Mouse (Mus musculus) lung, embryonic 15.5 days (tissue): Measurements from ENCODE around the gene Trnp1. TPM values are rescaled to one million over a fixed set of nuclear protein-coding genes. Genes with fewer than 3 reads are reported as not detected.
"Not testable (repeated sequence)": the region's sequence is repeated elsewhere in the genome, so short reads cannot be mapped to it uniquely, and the experiment has no call there.

Experiments used
- ATAC-seq: fragments of 200-750 bp; cut with Nextera tagmentation; 2 replicates; pipeline ENCODE4 v1.8.0; 2017; ENCODE audit warnings: moderate number of reproducible peaks, borderline replicate concordance; ENCODE audit not compliant: low FRiP score, low TSS enrichment; ENCODE audit errors: extremely low read depth
- H3K27ac ChIP-seq: fragments of 300-500 bp; sonication (generic); 2 replicates; pipeline ENCODE4 v1.5.1; 2015; ENCODE audit warnings: moderate library complexity, mild to moderate bottlenecking, inconsistent platforms
- H3K27me3 ChIP-seq: fragments of 300-500 bp; sonication (generic); 2 replicates; pipeline ENCODE4 v1.6.1; 2015; ENCODE audit warnings: inconsistent platforms
- H3K36me3 ChIP-seq: fragments of 300-500 bp; sonication (generic); 2 replicates; pipeline ENCODE4 v1.6.1; 2015; ENCODE audit warnings: inconsistent platforms
- H3K4me1 ChIP-seq: fragments of 300-500 bp; sonication (generic); 2 replicates; pipeline ENCODE4 v1.6.1; 2015; ENCODE audit warnings: inconsistent platforms
- H3K4me2 ChIP-seq: fragments of 300-500 bp; sonication (generic); 2 replicates; pipeline ENCODE4 v1.6.1; 2015; ENCODE audit warnings: inconsistent platforms, mild to moderate bottlenecking, moderate library complexity
- H3K4me3 ChIP-seq: fragments of 300-500 bp; sonication (generic); 2 replicates; pipeline ENCODE4 v1.5.1; 2015; ENCODE audit warnings: mild to moderate bottlenecking, inconsistent platforms
- H3K9ac ChIP-seq: fragments of 300-500 bp; sonication (generic); 2 replicates; pipeline ENCODE4 v1.6.1; 2015; ENCODE audit warnings: inconsistent platforms
- H3K9me3 ChIP-seq: fragments of 300-500 bp; sonication (generic); 2 replicates; pipeline ENCODE4 v1.6.1; 2016; ENCODE audit warnings: inconsistent platforms
- WGBS: fragments of 180-500 bp; shearing (Covaris S2); methylation state at CpG from one replicate; pipeline ENCODE4 v1.1.7; 2015; 5-methylcytosine and 5-hydroxymethylcytosine counted together
- polyA plus RNA-seq: library from polyadenylated mRNA; unstranded; fragments of >200 nt; fragmentation: Nextera tagmentation; extraction: Ambion mirVana; gene quantifications from 2 replicates; pipeline ENCODE4 v1.2.1, GENCODE M21; 2015

The Trnp1 gene
- polyA plus RNA-seq, result 0.79 and 1.2 TPM in 2 replicates

DNA sequence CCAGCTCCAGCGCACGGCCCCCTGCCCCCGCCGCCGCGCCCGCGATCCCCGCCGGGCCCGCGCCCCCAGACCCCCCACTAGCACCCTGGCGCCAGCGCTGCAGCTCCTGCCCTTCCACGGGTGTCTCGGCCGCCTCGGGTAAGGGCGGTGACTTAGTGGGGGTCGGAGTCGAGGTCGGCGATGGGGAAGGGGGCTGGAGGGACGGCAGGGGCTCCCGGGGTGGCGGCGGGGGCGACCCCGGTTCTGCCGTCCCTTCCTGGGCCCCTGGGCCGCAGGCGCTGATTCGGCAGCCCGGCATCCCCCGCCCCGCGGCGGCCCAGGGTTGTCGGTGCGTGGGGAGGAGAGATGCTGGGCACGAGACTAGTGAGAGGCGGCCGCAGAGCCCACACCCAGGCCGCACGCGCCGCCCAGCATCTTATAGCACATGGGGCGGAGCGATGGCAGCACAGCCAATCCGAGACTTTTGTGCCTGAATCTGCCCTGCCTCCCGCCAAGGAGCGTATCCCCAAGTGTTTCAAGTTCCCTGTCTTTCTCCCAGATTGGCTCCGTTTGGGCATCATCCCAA is at the start of gene Trnp1:
Gene Trnp1, minus strand, starts transcription at position 391 of the 565 bp plus-strand sequence.
- WGBS, result under 1% methylated on average over 49 of the region's 53 CpGs
- Histone ChIP-seq H3K4me3 (peak within 1 kb of the TSS; percentile 53), H3K9me3 (no peaks in the 10 kb centered on the region), H3K4me2 (peak within 1 kb of the TSS; percentile 99), H3K9ac (peak within 1 kb of the TSS; percentile 40), H3K27me3 (peaks cover 81% of the 10 kb centered on the region), H3K36me3 (no peaks in the 10 kb centered on the region), H3K27ac (no peak within 1 kb of the TSS), H3K4me1 (peaks cover 18% of the 10 kb centered on the region)
- ATAC-seq, result peak; percentile 79; the same call in 1 of the 2 replicates

DNA sequence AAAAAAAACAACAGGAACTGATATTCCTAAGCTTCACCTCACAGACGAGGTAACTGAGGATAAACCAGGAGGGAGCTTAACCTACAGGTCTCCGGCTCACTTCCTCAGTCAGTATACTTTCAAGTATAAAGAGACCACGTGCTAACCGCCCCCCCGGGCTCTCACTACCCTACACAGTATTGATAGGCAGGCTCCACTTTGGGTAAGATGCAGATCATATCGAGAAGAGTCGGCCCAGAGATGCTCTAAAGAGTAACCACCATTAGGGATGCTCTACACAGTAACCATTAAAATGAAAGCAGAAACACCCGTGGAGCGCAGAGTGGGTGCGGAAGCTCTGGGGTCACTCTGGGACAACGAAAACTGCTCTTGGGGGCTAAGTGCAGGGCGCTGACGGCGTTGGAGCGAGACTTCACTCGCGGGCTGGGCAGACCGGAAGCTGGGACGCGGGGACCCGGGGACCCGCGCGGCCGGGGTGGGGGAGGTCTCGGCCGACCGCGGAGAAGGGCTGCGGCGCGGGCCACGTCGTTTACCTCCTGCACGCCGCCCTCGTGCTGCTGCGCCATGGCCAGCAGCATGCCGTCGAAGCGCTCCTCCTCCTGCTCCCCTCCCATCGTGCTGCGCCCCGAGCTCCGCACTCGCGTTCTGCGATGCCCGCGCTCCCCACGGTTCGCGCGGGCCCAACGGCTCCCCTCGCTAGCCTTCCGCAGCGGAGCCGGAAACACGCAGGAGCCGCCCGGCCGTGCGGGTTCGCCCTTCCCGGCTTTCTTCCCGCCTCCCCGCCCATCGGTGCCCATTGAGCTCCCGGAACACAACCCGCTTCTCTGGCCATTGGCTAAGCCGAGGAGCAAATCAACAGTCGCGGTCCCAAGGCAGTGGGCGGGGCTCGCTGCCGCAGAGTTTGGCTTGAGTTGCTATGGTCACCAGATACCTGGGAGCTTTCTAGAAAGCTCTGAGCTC is 47.2 kb upstream of the Trnp1 start, which contains the start of gene Nudc:
Gene Nudc, minus strand, starts transcription at position 725 of the 960 bp plus-strand sequence.
- peak within 1 kb of the TSS; percentile 91 for H3K9ac ChIP-seq
- peak; percentile 96 for ATAC-seq
- H3K36me3 ChIP-seq, result peaks cover 10% of the 10 kb centered on the region; the same call in 1 of the 2 replicates
- no peaks in the 10 kb centered on the region; the same call in 1 of the 2 replicates for H3K9me3 ChIP-seq
- H3K27ac ChIP-seq, result peak within 1 kb of the TSS; percentile 82
- WGBS, result under 1% methylated on average over 74 of the region's 77 CpGs
- H3K4me3 ChIP-seq, result peak within 1 kb of the TSS; percentile 100
- no peaks in the 10 kb centered on the region for H3K27me3 ChIP-seq
- H3K4me1 ChIP-seq, result peaks cover 18% of the 10 kb centered on the region
- H3K4me2 ChIP-seq, result peak within 1 kb of the TSS; percentile 74

DNA sequence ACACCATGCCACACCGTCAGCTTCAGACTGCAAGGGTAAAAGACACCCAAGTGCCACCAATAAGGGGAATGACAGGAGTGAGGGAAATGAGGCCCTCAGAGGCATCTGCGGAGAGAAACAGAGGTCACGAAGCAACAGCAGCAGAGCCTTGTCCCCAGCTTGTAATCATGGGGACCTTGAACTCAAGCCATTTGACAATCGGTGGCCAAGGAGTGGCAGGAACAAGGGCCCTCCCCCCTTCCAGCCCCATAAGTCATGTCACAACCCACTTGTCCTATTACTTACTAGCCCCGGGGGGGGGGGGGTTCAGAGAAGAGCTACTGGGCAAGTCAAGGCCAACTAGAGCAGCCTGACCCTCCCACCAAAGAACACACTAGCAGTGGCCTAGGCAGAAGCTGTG is 38.3 kb upstream of the Trnp1 start:
- no peak overlapping the region for H3K4me3 ChIP-seq
- WGBS, result 93% methylated on average over 5 of the region's 5 CpGs
- no peak for ATAC-seq
- H3K9me3 ChIP-seq, result no peaks in the 10 kb centered on the region
- no peak overlapping the region for H3K27ac ChIP-seq
- H3K36me3 ChIP-seq, result peaks cover 81% of the 10 kb centered on the region
- H3K27me3 ChIP-seq, result no peaks in the 10 kb centered on the region
- H3K4me2 ChIP-seq, result no peak overlapping the region
- H3K9ac ChIP-seq, result no peak overlapping the region
- H3K4me1 ChIP-seq, result no peaks in the 10 kb centered on the region

DNA sequence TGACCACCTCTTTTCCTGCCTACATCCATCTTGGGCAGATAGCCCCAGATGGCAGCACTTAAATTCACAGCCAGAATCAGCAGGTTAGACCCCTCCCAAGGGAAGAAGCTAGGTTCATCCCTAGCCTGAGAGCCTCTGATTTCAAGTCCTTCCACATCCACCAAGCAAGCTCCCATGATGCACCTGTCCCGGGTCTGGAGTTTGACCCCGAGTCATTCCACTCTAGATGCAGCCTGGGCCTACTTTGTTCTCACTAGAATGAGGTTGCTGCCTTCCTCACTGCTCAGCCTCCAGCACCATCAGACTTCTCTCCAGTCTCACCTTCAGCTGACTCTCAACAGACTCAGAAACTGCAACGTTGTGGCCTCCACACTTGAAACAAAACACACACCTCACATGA is 37.7 kb upstream of the Trnp1 start:
- peaks cover 82% of the 10 kb centered on the region for H3K36me3 ChIP-seq

GRCm38 (mm10) chr4:133532777-133533176 is 34.4 kb upstream of the Trnp1 start:
- Histone ChIP-seq H3K9me3 (no peaks in the 10 kb centered on the region), H3K4me3 (no peak overlapping the region), H3K27me3 (no peaks in the 10 kb centered on the region), H3K9ac (no peak overlapping the region), H3K36me3 (peaks cover 83% of the 10 kb centered on the region), H3K4me1 (no peaks in the 10 kb centered on the region), H3K4me2 (no peak overlapping the region), H3K27ac (no peak overlapping the region)
- no peak for ATAC-seq
- 83% methylated on average over 3 of the region's 3 CpGs for WGBS

More for the DNA sequence above, 37.7 kb upstream of the Trnp1 start:
- H3K9ac ChIP-seq, result no peak overlapping the region
- H3K4me2 ChIP-seq, result no peak overlapping the region
- H3K4me1 ChIP-seq, result no peaks in the 10 kb centered on the region
- H3K4me3 ChIP-seq, result no peak overlapping the region
- ATAC-seq, result no peak
- WGBS, result 86% methylated on average over 3 of the region's 3 CpGs
- no peaks in the 10 kb centered on the region for H3K27me3 ChIP-seq
- H3K9me3 ChIP-seq, result no peaks in the 10 kb centered on the region
- H3K27ac ChIP-seq, result no peak overlapping the region

DNA sequence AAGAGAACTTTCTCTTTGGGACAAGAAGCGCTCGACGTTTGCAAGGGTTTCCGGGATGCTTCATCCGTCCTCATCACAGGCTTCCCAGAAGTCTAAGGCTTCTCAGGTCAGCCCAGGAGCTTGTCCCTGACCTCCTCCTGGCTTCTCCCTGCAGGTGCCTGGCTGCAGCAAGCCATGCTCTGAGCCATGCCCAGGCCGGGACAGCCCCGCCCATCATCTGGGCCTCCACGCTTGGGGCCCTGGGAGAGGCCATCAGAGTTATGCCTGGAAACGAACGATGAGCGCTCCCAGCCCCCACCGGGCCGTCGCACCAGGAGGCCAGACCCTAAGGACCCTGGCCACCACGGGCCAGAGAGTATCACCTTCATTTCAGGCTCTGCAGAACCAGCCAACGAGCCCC is 29.4 kb upstream of the Trnp1 start:
- Histone ChIP-seq H3K9me3 (no peaks in the 10 kb centered on the region), H3K9ac (no peak overlapping the region), H3K27ac (no peak overlapping the region), H3K4me1 (no peaks in the 10 kb centered on the region), H3K4me2 (no peak overlapping the region), H3K36me3 (peaks cover 42% of the 10 kb centered on the region), H3K27me3 (no peaks in the 10 kb centered on the region), H3K4me3 (no peak overlapping the region)
- WGBS, result 66% methylated on average over 16 of the region's 16 CpGs
- no peak for ATAC-seq

DNA sequence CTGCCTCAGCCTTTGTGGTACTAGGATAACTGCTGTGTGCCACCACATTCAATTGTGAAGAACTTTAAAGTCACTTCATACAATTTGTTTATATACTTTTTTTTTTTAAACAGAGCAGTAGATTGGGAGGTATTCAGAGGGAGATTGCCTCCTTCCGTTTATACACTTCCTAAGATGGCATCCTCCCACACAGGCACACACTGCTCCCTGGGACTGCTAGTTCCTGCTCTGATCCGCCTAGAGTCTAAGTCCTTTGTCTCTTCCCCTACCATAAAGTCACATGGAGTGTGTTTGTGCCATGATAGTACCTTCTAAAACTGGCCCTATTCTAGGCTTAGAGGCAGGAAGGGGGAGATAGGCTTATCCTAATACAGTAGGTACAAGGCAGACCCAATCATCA is 23.2 kb upstream of the Trnp1 start:
- peaks cover 4% of the 10 kb centered on the region; the same call in 1 of the 2 replicates for H3K4me1 ChIP-seq
- no peak overlapping the region for H3K4me3 ChIP-seq
- H3K9me3 ChIP-seq, result no peaks in the 10 kb centered on the region
- no peak overlapping the region for H3K27ac ChIP-seq
- H3K4me2 ChIP-seq, result no peak overlapping the region
- peaks cover 34% of the 10 kb centered on the region for H3K27me3 ChIP-seq
- no peak overlapping the region for H3K9ac ChIP-seq
- no peaks in the 10 kb centered on the region for H3K36me3 ChIP-seq
- ATAC-seq, result no peak
- WGBS, result 42% methylated on average over 2 of the region's 2 CpGs

DNA sequence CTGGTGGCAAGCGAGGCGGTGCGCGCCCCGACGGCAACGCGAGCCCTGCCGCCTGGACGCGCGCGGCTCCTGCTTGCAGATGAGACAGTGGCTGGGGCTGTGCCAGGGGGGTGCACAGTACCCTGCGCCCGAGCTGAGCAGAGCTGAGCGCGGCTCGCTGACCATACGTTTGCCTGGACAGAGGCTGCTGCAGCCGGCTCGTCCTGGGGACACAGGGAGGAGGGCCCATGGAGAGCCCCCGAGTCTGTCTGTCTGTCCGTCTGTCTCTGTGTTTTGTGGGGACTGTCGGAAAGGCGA is 21.0 kb upstream of the Trnp1 start:
- Histone ChIP-seq H3K27ac (no peak overlapping the region), H3K4me1 (peaks cover 4% of the 10 kb centered on the region; the same call in 1 of the 2 replicates), H3K4me3 (peak overlapping the region; percentile 54), H3K9me3 (no peaks in the 10 kb centered on the region), H3K36me3 (no peaks in the 10 kb centered on the region), H3K27me3 (peaks cover 34% of the 10 kb centered on the region), H3K9ac (peak overlapping the region; percentile 52), H3K4me2 (peak overlapping the region; percentile 52)
- ATAC-seq, result peak; percentile 53; the same call in 1 of the 2 replicates
- WGBS, result 3% methylated on average over 25 of the region's 25 CpGs

DNA sequence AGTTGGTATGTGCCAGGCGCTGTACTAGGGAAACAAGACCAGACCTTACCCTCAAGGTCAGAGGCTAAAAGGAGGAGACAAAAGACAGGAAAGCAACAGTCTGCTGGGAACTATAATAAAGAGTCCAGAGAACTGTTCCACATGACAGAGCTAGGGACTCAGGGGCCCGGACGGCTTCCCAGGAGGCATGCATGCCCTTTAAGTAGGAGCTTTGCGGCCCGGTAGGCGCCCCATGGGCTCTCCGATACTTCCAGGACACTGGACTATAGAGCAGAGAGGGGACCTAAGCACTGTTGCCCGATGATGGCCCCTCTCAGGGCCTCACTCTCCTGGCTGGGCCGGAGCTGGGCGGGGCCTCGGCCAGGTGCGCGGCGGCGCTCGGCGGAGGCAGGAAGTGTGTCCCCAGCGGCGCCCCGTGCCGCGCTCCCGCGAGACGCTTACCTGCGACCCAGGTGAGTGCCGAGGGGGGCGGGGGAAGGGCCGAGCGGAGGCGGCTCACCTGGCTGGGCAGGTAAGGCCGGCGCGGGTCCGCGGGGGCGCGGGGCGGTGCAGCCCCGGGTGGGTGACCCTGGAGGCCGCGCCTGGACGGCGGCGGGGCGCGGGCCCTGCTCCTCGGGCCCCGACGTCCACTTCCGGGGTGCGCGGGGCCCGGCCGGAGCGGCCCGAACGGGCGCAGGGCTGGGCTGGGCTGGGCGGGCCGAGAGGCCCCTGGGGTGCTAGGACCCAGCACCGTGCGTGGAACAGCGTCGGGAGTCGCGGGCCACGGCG is 20.4 kb upstream of the Trnp1 start, which contains the start of gene Kdf1:
Gene Kdf1, plus strand, starts transcription at position 363 of the 768 bp plus-strand sequence.
- H3K36me3 ChIP-seq, result no peaks in the 10 kb centered on the region
- H3K4me2 ChIP-seq, result peak within 1 kb of the TSS; percentile 52
- peaks cover 4% of the 10 kb centered on the region; the same call in 1 of the 2 replicates for H3K4me1 ChIP-seq
- H3K4me3 ChIP-seq, result peak within 1 kb of the TSS; percentile 54
- peak within 1 kb of the TSS; percentile 52 for H3K9ac ChIP-seq
- WGBS, result 5% methylated on average over 55 of the region's 69 CpGs
- H3K27me3 ChIP-seq, result peaks cover 34% of the 10 kb centered on the region
- H3K27ac ChIP-seq, result peak within 1 kb of the TSS; percentile 25; the same call in 1 of the 2 replicates
- ATAC-seq, result peak; percentile 86
- H3K9me3 ChIP-seq, result no peaks in the 10 kb centered on the region

GRCm38 (mm10) chr4:133512972-133513371 is 14.6 kb upstream of the Trnp1 start:
- Histone ChIP-seq H3K27ac (no peak overlapping the region), H3K9ac (no peak overlapping the region), H3K4me3 (no peak overlapping the region), H3K9me3 (no peaks in the 10 kb centered on the region), H3K36me3 (no peaks in the 10 kb centered on the region), H3K27me3 (peaks cover 3% of the 10 kb centered on the region; the same call in 1 of the 2 replicates), H3K4me1 (no peaks in the 10 kb centered on the region), H3K4me2 (no peak overlapping the region)
- 10% methylated on average over 8 of the region's 8 CpGs for whole genome bisulfite sequencing
- ATAC-seq, result no peak; the same call in 1 of the 2 replicates

DNA sequence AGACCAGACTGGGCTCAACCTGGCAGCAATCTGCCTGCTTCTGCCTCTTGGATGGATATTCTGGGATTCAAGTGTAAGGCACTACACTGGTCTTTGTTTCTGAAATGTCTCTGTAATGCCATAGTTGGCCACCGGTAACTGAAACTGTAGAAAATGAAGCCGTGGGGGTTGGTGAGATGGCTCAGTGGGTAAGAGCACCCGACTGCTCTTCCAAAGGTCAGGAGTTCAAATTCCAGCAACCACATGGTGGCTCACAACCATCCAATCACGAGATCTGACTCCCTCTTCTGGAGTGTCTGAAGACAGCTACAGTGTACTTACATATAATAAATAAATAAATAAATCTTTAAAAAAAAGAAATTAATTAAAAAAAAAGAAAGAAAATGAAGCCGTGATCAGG is 14.2 kb upstream of the Trnp1 start:
- H3K4me2 ChIP-seq, H3K9ac ChIP-seq, H3K36me3 ChIP-seq, ATAC-seq, H3K27me3 ChIP-seq, H3K27ac ChIP-seq, H3K9me3 ChIP-seq, H3K4me3 ChIP-seq, H3K4me1 ChIP-seq: not testable (repeated sequence)
- 42% methylated on average over 5 of the region's 5 CpGs for WGBS
